Mouse (Mus musculus): ENCODE results near the gene Bcl6b. TPM values are rescaled to one million over a fixed set of nuclear protein-coding genes. Genes with fewer than 3 reads are reported as not detected.

The Bcl6b gene
- total and polyA plus RNA-seq, 2 experiments from 2014 or later, result 2.4 to 3.8 TPM

GRCm38 (mm10) chr11:70192157-70192556 is 37.4 kb downstream of the Bcl6b start:
- Histone ChIP-seq H3K4me2 (ENCODE audit: low read depth, low read length, poor library complexity, severe bottlenecking) (no peak overlapping the region), H3K9ac (replicated peaks; ENCODE audit: low read length, poor library complexity, severe bottlenecking) (no peak overlapping the region), H3K36me3 (ENCODE audit: insufficient read depth, low read length) (no peaks in the 10 kb centered on the region), H3K4me1 (ENCODE audit: insufficient read depth, low read length) (no peaks in the 10 kb centered on the region), H3K4me3 (ENCODE audit: low read depth, low read length) (no peak overlapping the region), H3K27me3 (ENCODE audit: insufficient read depth, low read length) (no peaks in the 10 kb centered on the region), H3K9me3 (ENCODE audit: low read length) (no peaks in the 10 kb centered on the region), H3K27ac (ENCODE audit: low read depth, low read length) (no peak overlapping the region)
- ATAC-seq (ENCODE audit: low FRiP score) (no peak), DNase-seq (ENCODE audit: low spot score) (no peak)
- 83% methylated on average over 4 of the region's 4 CpGs for WGBS
- no peak for TF ChIP-seq CTCF (IDR thresholded peaks at IDR 0.05)

DNA sequence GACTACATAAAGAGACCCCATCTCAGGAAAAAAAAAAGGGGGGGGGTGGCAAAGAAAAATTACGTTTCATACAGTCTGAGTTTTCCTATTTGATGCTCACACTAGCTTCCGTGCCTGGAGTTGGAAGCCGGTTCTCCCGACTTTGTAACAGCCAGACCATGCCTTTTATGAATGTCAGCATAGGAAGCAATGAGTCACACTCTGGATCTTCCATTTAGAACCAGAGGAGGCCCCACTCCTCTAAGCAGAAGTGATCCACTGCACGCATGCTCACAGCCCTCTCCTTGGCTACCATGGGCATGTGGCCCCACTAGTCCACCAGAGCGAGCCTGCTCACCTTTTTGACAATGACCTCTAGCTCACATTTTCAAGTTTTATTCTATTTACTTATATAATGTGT is 38.4 kb downstream of the Bcl6b start:
- H3K9ac ChIP-seq (replicated peaks; ENCODE audit: low read length, poor library complexity, severe bottlenecking), result no peak overlapping the region
- no peak overlapping the region for H3K27ac ChIP-seq (ENCODE audit: low read depth, low read length)
- no peak for TF ChIP-seq CTCF (IDR thresholded peaks at IDR 0.05)
- ATAC-seq (ENCODE audit: low FRiP score), result no peak
- no peaks in the 10 kb centered on the region for H3K9me3 ChIP-seq (ENCODE audit: low read length)
- H3K4me2 ChIP-seq (ENCODE audit: low read depth, low read length, poor library complexity, severe bottlenecking), result no peak overlapping the region
- WGBS, result 83% methylated on average over 6 of the region's 6 CpGs
- H3K36me3 ChIP-seq (ENCODE audit: insufficient read depth, low read length), result no peaks in the 10 kb centered on the region
- H3K27me3 ChIP-seq (ENCODE audit: insufficient read depth, low read length), result no peaks in the 10 kb centered on the region
- H3K4me1 ChIP-seq (ENCODE audit: insufficient read depth, low read length), result no peaks in the 10 kb centered on the region
- no peak overlapping the region for H3K4me3 ChIP-seq (ENCODE audit: low read depth, low read length)
- DNase-seq (ENCODE audit: low spot score), result no peak

DNA sequence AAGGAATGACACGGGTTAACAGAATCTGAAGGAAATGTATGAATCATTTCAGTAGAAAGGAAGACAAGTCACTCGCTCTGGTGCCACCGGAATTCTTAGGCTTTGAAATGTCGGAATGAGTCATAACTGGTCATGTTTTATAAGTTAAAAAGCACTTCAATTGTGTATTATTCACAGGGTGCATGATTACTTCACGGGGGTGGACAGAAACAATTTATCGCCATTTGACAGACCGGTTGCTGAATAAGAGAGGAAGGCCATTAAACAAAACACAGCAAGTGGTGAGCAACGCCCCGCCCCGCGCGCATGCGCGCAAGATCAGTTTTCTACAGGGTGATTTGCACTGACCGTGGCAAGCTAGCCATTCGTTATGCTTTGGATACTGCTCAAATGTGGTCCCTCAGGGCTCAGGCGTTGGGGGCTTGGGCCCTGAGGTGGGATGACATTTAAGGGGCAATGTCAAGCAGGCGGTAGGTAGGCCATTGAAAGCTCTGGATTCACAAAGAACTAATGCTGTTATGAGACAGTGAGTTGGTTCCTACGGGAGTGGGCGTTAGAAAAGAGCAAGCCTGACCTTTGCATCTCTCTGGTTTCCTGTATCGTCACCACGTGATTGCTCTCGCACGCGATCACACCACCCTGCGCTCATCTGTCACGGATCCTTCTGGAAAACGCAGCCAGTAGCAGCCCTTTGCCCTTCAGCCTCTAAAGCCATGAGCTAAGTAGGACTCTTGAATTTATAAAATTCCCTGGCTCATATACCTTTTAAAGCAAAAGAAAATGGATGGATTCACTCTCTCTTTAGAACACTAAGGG is 40.1 kb downstream of the Bcl6b start:
- 88% methylated on average over 28 of the region's 28 CpGs for WGBS
- no peaks in the 10 kb centered on the region for H3K27me3 ChIP-seq (ENCODE audit: insufficient read depth, low read length)

GRCm38 (mm10) chr11:70185120-70185519 is 44.5 kb downstream of the Bcl6b start:
- H3K4me2 ChIP-seq (ENCODE audit: low read depth, low read length, poor library complexity, severe bottlenecking), result no peak overlapping the region
- H3K27ac ChIP-seq (ENCODE audit: low read depth, low read length), result no peak overlapping the region
- no peak overlapping the region for H3K9ac ChIP-seq (replicated peaks; ENCODE audit: low read length, poor library complexity, severe bottlenecking)
- no peaks in the 10 kb centered on the region for H3K4me1 ChIP-seq (ENCODE audit: insufficient read depth, low read length)
- H3K36me3 ChIP-seq (ENCODE audit: insufficient read depth, low read length), result no peaks in the 10 kb centered on the region
- DNase-seq (ENCODE audit: low spot score) (no peak), ATAC-seq (ENCODE audit: low FRiP score) (no peak)
- WGBS, result 80% methylated on average over 7 of the region's 7 CpGs
- H3K27me3 ChIP-seq (ENCODE audit: insufficient read depth, low read length), result no peaks in the 10 kb centered on the region
- no peak overlapping the region for H3K4me3 ChIP-seq (ENCODE audit: low read depth, low read length)
- no peak for TF ChIP-seq CTCF (IDR thresholded peaks at IDR 0.05)
- no peaks in the 10 kb centered on the region for H3K9me3 ChIP-seq (ENCODE audit: low read length)

More for the DNA sequence above, 40.1 kb downstream of the Bcl6b start:
- no peak for ATAC-seq (ENCODE audit: low FRiP score)
- H3K36me3 ChIP-seq (ENCODE audit: insufficient read depth, low read length), result no peaks in the 10 kb centered on the region
- H3K4me2 ChIP-seq (ENCODE audit: low read depth, low read length, poor library complexity, severe bottlenecking), result no peak overlapping the region
- no peak for DNase-seq (ENCODE audit: low spot score)
- no peak overlapping the region for H3K9ac ChIP-seq (replicated peaks; ENCODE audit: low read length, poor library complexity, severe bottlenecking)
- no peak overlapping the region for H3K4me3 ChIP-seq (ENCODE audit: low read depth, low read length)
- TF ChIP-seq CTCF (IDR thresholded peaks at IDR 0.05), result no peak
- no peaks in the 10 kb centered on the region for H3K4me1 ChIP-seq (ENCODE audit: insufficient read depth, low read length)
- H3K27ac ChIP-seq (ENCODE audit: low read depth, low read length), result no peak overlapping the region
- no peaks in the 10 kb centered on the region for H3K9me3 ChIP-seq (ENCODE audit: low read length)

GRCm38 (mm10) chr11:70180496-70180895 is 49.1 kb downstream of the Bcl6b start:
- no peak overlapping the region for H3K4me3 ChIP-seq (ENCODE audit: low read depth, low read length)
- no peak overlapping the region for H3K27ac ChIP-seq (ENCODE audit: low read depth, low read length)
- no peaks in the 10 kb centered on the region for H3K9me3 ChIP-seq (ENCODE audit: low read length)
- H3K9ac ChIP-seq (replicated peaks; ENCODE audit: low read length, poor library complexity, severe bottlenecking), result no peak overlapping the region
- H3K4me1 ChIP-seq (ENCODE audit: insufficient read depth, low read length), result no peaks in the 10 kb centered on the region
- H3K27me3 ChIP-seq (ENCODE audit: insufficient read depth, low read length), result no peaks in the 10 kb centered on the region
- no peak for ATAC-seq (ENCODE audit: low FRiP score)
- no peak for DNase-seq (ENCODE audit: low spot score)
- WGBS, result 89% methylated on average over 4 of the region's 4 CpGs
- H3K36me3 ChIP-seq (ENCODE audit: insufficient read depth, low read length), result no peaks in the 10 kb centered on the region
- TF ChIP-seq CTCF (IDR thresholded peaks at IDR 0.05), result no peak
- no peak overlapping the region for H3K4me2 ChIP-seq (ENCODE audit: low read depth, low read length, poor library complexity, severe bottlenecking)

GRCm38 (mm10) chr11:70179401-70179800 is 50.2 kb downstream of the Bcl6b start:
- WGBS, result 19% methylated on average over 14 of the region's 14 CpGs
- ATAC-seq (ENCODE audit: low FRiP score), result no peak
- TF ChIP-seq CTCF (IDR thresholded peaks at IDR 0.05), result peak; percentile 77
- H3K4me1 ChIP-seq (ENCODE audit: insufficient read depth, low read length), result no peaks in the 10 kb centered on the region
- H3K4me3 ChIP-seq (ENCODE audit: low read depth, low read length), result 0 out of 2 replicates have a peak overlapping the region, but pooled peaks have one; percentile 5
- H3K27me3 ChIP-seq (ENCODE audit: insufficient read depth, low read length), result no peaks in the 10 kb centered on the region
- H3K27ac ChIP-seq (ENCODE audit: low read depth, low read length), result no peak overlapping the region
- no peaks in the 10 kb centered on the region for H3K36me3 ChIP-seq (ENCODE audit: insufficient read depth, low read length)
- peak overlapping the region; percentile 23 for H3K4me2 ChIP-seq (ENCODE audit: low read depth, low read length, poor library complexity, severe bottlenecking)
- H3K9me3 ChIP-seq (ENCODE audit: low read length), result no peaks in the 10 kb centered on the region
- peak; percentile 57 for DNase-seq (ENCODE audit: low spot score)
- H3K9ac ChIP-seq (replicated peaks; ENCODE audit: low read length, poor library complexity, severe bottlenecking), result no peak overlapping the region

All from midbrain, postnatal 0 days (tissue).